Mouse (Mus musculus) hindbrain, embryonic 12.5 days (tissue): ENCODE measurements at regions not wholly inside any gene's neighbourhood (a gene's known extent, or its start where the extent isn't known, plus 50 kb on each side); places are given as distances from the start of the nearest gene placed in this dataset.

Experiments
- ATAC-seq: fragments of 200-750 bp; cut with Nextera tagmentation; 2 replicates; pipeline ENCODE4 v1.8.0; 2017; ENCODE audit warnings: moderate TSS enrichment; ENCODE audit not compliant: low FRiP score
- H3K27ac ChIP-seq: fragments of 300-500 bp; sonication (generic); 2 replicates; pipeline ENCODE4 v1.5.1; 2016; ENCODE audit warnings: mild to moderate bottlenecking
- H3K27me3 ChIP-seq: fragments of 300-500 bp; sonication (generic); 2 replicates; pipeline ENCODE4 v1.6.1; 2016; ENCODE audit warnings: mild to moderate bottlenecking
- H3K36me3 ChIP-seq: fragments of 300-500 bp; sonication (generic); 2 replicates; pipeline ENCODE4 v1.6.1; 2016; ENCODE audit warnings: mild to moderate bottlenecking
- H3K4me1 ChIP-seq: fragments of 300-500 bp; sonication (generic); 2 replicates; pipeline ENCODE4 v1.6.1; 2016
- H3K4me2 ChIP-seq: fragments of 300-500 bp; sonication (generic); replicated peaks from 2 replicates; pipeline ENCODE4 v1.6.1; 2016; ENCODE audit warnings: mild to moderate bottlenecking
- H3K4me3 ChIP-seq: fragments of 300-500 bp; sonication (generic); 2 replicates; pipeline ENCODE4 v1.5.1; 2016; ENCODE audit warnings: mild to moderate bottlenecking
- H3K9ac ChIP-seq: fragments of 300-500 bp; sonication (generic); 2 replicates; pipeline ENCODE4 v1.6.1; 2016; ENCODE audit warnings: mild to moderate bottlenecking, moderate library complexity
- H3K9me3 ChIP-seq: fragments of 300-500 bp; sonication (generic); replicated peaks from 2 replicates; pipeline ENCODE4 v1.6.1; 2016; ENCODE audit warnings: mild to moderate bottlenecking
- WGBS: fragments of 180-500 bp; shearing (Covaris S2); methylation state at CpG from one replicate; pipeline ENCODE4 v1.1.7; 2016; 5-methylcytosine and 5-hydroxymethylcytosine counted together

- H3K9ac ChIP-seq, result no peak overlapping the region
- H3K27me3 ChIP-seq, result no peaks in the 10 kb centered on the region
- no peak overlapping the region for H3K27ac ChIP-seq
- 87% methylated on average over 5 of the region's 5 CpGs for WGBS
- no peaks in the 10 kb centered on the region for H3K36me3 ChIP-seq
- no peak for ATAC-seq
- H3K4me3 ChIP-seq, result no peak overlapping the region
- no peak overlapping the region for H3K4me2 ChIP-seq
- H3K9me3 ChIP-seq, result no peaks in the 10 kb centered on the region
- H3K4me1 ChIP-seq, result no peaks in the 10 kb centered on the region
Measured at GRCm38 (mm10) chr10:21762516-21762915, 119.5 kb upstream of the Sgk1 start.

GRCm38 (mm10) chr10:21763017-21763964 lies 118.7 kb upstream of the Sgk1 start:
- no peaks in the 10 kb centered on the region for H3K4me1 ChIP-seq
- H3K27me3 ChIP-seq, result no peaks in the 10 kb centered on the region
- H3K9ac ChIP-seq, result no peak overlapping the region
- no peaks in the 10 kb centered on the region for H3K36me3 ChIP-seq
- no peak overlapping the region for H3K4me3 ChIP-seq
- no peak for ATAC-seq
- no peak overlapping the region for H3K4me2 ChIP-seq
- no peak overlapping the region for H3K27ac ChIP-seq
- 93% methylated on average over 17 of the region's 17 CpGs for WGBS
- H3K9me3 ChIP-seq, result no peaks in the 10 kb centered on the region

GRCm38 (mm10) chr10:21764090-21764489 lies 117.9 kb upstream of the Sgk1 start:
- H3K9ac ChIP-seq, result no peak overlapping the region
- no peak overlapping the region for H3K27ac ChIP-seq
- no peak overlapping the region for H3K4me3 ChIP-seq
- H3K9me3 ChIP-seq, result no peaks in the 10 kb centered on the region
- no peaks in the 10 kb centered on the region for H3K36me3 ChIP-seq
- H3K4me1 ChIP-seq, result no peaks in the 10 kb centered on the region
- WGBS, result 92% methylated on average over 8 of the region's 8 CpGs
- no peak for ATAC-seq
- no peaks in the 10 kb centered on the region for H3K27me3 ChIP-seq
- no peak overlapping the region for H3K4me2 ChIP-seq

GRCm38 (mm10) chr10:21764891-21765290 lies 117.1 kb upstream of the Sgk1 start:
- ATAC-seq, result no peak
- 81% methylated on average over 13 of the region's 13 CpGs for WGBS

GRCm38 (mm10) chr10:21773548-21773947 lies 108.4 kb upstream of the Sgk1 start:
- 0 out of 2 replicates have a peak, but pooled peaks cover 3% of the 10 kb centered on the region for H3K9me3 ChIP-seq
- no peak for ATAC-seq
- 76% methylated on average over 4 of the region's 4 CpGs for WGBS

More at GRCm38 (mm10) chr10:21764891-21765290, 117.1 kb upstream of the Sgk1 start:
- Histone ChIP-seq H3K4me2 (no peak overlapping the region), H3K27ac (no peak overlapping the region), H3K36me3 (no peaks in the 10 kb centered on the region), H3K9ac (no peak overlapping the region), H3K9me3 (no peaks in the 10 kb centered on the region), H3K27me3 (no peaks in the 10 kb centered on the region), H3K4me3 (no peak overlapping the region), H3K4me1 (no peaks in the 10 kb centered on the region)

GRCm38 (mm10) chr10:21775441-21775840 lies 106.5 kb upstream of the Sgk1 start:
- Histone ChIP-seq H3K27me3 (no peaks in the 10 kb centered on the region), H3K9ac (no peak overlapping the region), H3K4me1 (peaks cover 8% of the 10 kb centered on the region; the same call in 1 of the 2 replicates), H3K27ac (no peak overlapping the region), H3K9me3 (0 out of 2 replicates have a peak, but pooled peaks cover 3% of the 10 kb centered on the region), H3K4me2 (no peak overlapping the region), H3K36me3 (no peaks in the 10 kb centered on the region), H3K4me3 (no peak overlapping the region)
- no peak for ATAC-seq
- WGBS, result 84% methylated on average over 5 of the region's 5 CpGs

More at GRCm38 (mm10) chr10:21773548-21773947, 108.4 kb upstream of the Sgk1 start:
- Histone ChIP-seq H3K4me2 (no peak overlapping the region), H3K4me3 (no peak overlapping the region), H3K27ac (no peak overlapping the region), H3K27me3 (no peaks in the 10 kb centered on the region), H3K9ac (no peak overlapping the region), H3K36me3 (no peaks in the 10 kb centered on the region), H3K4me1 (peaks cover 8% of the 10 kb centered on the region; the same call in 1 of the 2 replicates)

GRCm38 (mm10) chr10:21775911-21776761 lies 105.8 kb upstream of the Sgk1 start:
- Histone ChIP-seq H3K27me3 (no peaks in the 10 kb centered on the region), H3K4me1 (peaks cover 8% of the 10 kb centered on the region; the same call in 1 of the 2 replicates), H3K27ac (no peak overlapping the region), H3K9me3 (0 out of 2 replicates have a peak, but pooled peaks cover 1% of the 10 kb centered on the region), H3K9ac (no peak overlapping the region), H3K4me3 (no peak overlapping the region), H3K36me3 (no peaks in the 10 kb centered on the region), H3K4me2 (no peak overlapping the region)
- 68% methylated on average over 12 of the region's 12 CpGs for WGBS
- no peak for ATAC-seq

- Histone ChIP-seq H3K9ac (no peak overlapping the region), H3K27ac (no peak overlapping the region), H3K4me1 (peaks cover 8% of the 10 kb centered on the region; the same call in 1 of the 2 replicates), H3K9me3 (no peaks in the 10 kb centered on the region), H3K4me3 (no peak overlapping the region), H3K4me2 (no peak overlapping the region), H3K36me3 (no peaks in the 10 kb centered on the region), H3K27me3 (no peaks in the 10 kb centered on the region)
- ATAC-seq, result no peak
- 73% methylated on average over 8 of the region's 8 CpGs for WGBS
Measured at GRCm38 (mm10) chr10:21776762-21777080, 105.3 kb upstream of the Sgk1 start.

- H3K4me2 ChIP-seq, result no peak overlapping the region
- H3K36me3 ChIP-seq, result no peaks in the 10 kb centered on the region
- no peaks in the 10 kb centered on the region for H3K9me3 ChIP-seq
- H3K9ac ChIP-seq, result no peak overlapping the region
- H3K4me1 ChIP-seq, result peaks cover 8% of the 10 kb centered on the region; the same call in 1 of the 2 replicates
- ATAC-seq, result no peak
- H3K27ac ChIP-seq, result no peak overlapping the region
- no peak overlapping the region for H3K4me3 ChIP-seq
- no peaks in the 10 kb centered on the region for H3K27me3 ChIP-seq
- WGBS, result 89% methylated on average over 3 of the region's 3 CpGs
Measured at GRCm38 (mm10) chr10:21777103-21777502, 104.9 kb upstream of the Sgk1 start.

GRCm38 (mm10) chr10:21783478-21783877 lies 98.5 kb upstream of the Sgk1 start:
- whole genome bisulfite sequencing, result 91% methylated on average over 7 of the region's 7 CpGs

GRCm38 (mm10) chr10:21785110-21785509 lies 96.9 kb upstream of the Sgk1 start:
- no peak for ATAC-seq
- H3K9me3 ChIP-seq, result no peaks in the 10 kb centered on the region
- no peaks in the 10 kb centered on the region for H3K27me3 ChIP-seq

More at GRCm38 (mm10) chr10:21783478-21783877, 98.5 kb upstream of the Sgk1 start:
- Histone ChIP-seq H3K36me3 (no peaks in the 10 kb centered on the region), H3K4me3 (no peak overlapping the region), H3K4me2 (no peak overlapping the region), H3K27me3 (no peaks in the 10 kb centered on the region), H3K9me3 (no peaks in the 10 kb centered on the region), H3K9ac (no peak overlapping the region), H3K27ac (no peak overlapping the region), H3K4me1 (no peaks in the 10 kb centered on the region)
- ATAC-seq, result no peak

GRCm38 (mm10) chr10:21785785-21786184 lies 96.2 kb upstream of the Sgk1 start:
- no peak overlapping the region for H3K4me2 ChIP-seq
- no peak overlapping the region for H3K27ac ChIP-seq
- peaks cover 2% of the 10 kb centered on the region; the same call in 1 of the 2 replicates for H3K4me1 ChIP-seq
- H3K36me3 ChIP-seq, result no peaks in the 10 kb centered on the region
- H3K27me3 ChIP-seq, result no peaks in the 10 kb centered on the region
- H3K4me3 ChIP-seq, result no peak overlapping the region
- no peaks in the 10 kb centered on the region for H3K9me3 ChIP-seq
- 82% methylated on average over 5 of the region's 5 CpGs for WGBS
- no peak for ATAC-seq
- no peak overlapping the region for H3K9ac ChIP-seq

More at GRCm38 (mm10) chr10:21785110-21785509, 96.9 kb upstream of the Sgk1 start:
- no peaks in the 10 kb centered on the region for H3K36me3 ChIP-seq
- H3K4me2 ChIP-seq, result no peak overlapping the region
- H3K9ac ChIP-seq, result no peak overlapping the region
- H3K27ac ChIP-seq, result no peak overlapping the region
- 51% methylated on average over 4 of the region's 4 CpGs for WGBS
- H3K4me1 ChIP-seq, result peaks cover 2% of the 10 kb centered on the region; the same call in 1 of the 2 replicates
- H3K4me3 ChIP-seq, result no peak overlapping the region
